Mouse (Mus musculus) erythroblast, adult 5-6 weeks (primary cell): ENCODE data around the gene Pitpnb. TPM values are rescaled to one million over a fixed set of nuclear protein-coding genes. Genes with fewer than 3 reads are reported as not detected.

Experiments used
- ATAC-seq: replicated peaks from 2 replicates; pipeline ENCODE4 v1.8.0; 2016; ENCODE audit warnings: moderate number of reproducible peaks, mild to moderate bottlenecking, moderate TSS enrichment, inconsistent platforms; ENCODE audit not compliant: poor library complexity, low FRiP score, severe bottlenecking
- total RNA-seq, 2 experiments: library from RNA; stranded (forward) in 1 of 2; stranded (reverse) in 1 of 2; fragments of 150-400 nt in 1 of 2; fragments of 200-764, 138-1000 nt in 1 of 2; gene quantifications; 2 replicates each; pipeline versions ENCODE4 v1.2.3 to v1.2.4; 2015 to 2017; ENCODE audit warnings: low replicate concordance in 2 of 2

The Pitpnb gene
- total RNA-seq (2015; ENCODE audit: low replicate concordance), result 13.3 and 22.2 TPM in 2 replicates
- total RNA-seq (2017; ENCODE audit: low replicate concordance), result 8.9 and 11.3 TPM in 2 replicates

DNA sequence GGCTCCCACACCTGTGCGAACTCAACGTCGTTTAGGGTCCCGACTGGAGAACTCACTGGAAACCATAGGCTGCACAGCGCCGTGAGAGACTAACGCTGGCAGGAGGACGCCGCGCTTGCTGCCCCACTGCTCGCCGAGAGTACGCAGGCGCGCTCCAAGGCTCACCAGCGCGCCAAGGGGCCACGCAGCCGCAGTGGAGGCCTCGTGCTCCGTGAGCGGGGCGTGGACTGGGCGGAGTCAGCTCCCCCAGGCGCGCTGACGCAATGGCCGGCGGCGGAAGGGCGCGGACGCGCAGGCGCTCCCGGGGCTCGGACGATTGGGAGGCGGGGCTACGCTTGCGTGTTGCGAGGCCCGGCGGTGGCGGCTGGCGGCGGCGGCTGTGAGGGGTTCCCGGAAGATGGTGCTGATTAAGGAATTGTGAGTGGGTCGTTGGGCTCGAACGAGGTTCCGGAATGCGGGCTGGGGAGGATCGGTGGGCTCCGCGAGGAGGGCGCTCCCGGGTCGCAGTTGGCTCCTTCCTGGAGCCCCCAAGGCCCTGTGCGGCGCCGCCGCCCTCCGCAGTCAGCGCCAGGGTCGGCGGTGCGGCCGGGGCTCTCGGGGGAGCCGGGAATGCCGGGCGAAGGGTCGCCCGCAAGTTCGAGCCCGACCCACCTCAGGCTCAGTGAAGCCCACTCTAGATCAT is at the start of gene Pitpnb:
TSS of gene Pitpnb (plus strand) at position 347 of the 682 bp plus-strand sequence.
- peak; percentile 98 for ATAC-seq

GRCm38 (mm10) chr5:111284420-111285175 is 46.0 kb upstream of the Pitpnb start:
- no peak for ATAC-seq

DNA sequence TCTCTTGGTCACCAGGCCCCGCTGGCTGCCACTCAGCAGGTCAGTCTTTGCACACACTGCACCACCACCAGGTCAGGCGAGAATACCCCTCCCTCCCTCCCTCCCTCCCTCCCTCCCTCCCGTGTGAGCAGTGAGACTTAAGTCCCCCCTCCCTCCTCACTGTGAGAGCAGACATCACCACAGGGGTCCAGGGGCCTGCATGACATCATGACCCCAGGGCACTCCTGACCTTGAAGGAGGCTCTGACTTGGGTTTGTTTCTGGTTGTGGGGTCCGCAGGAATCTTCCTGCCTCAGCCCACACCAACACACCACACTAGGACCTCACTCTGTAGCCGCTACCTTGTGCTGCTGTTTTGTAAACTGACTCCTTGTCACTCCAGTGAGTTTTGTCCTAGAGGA is 43.0 kb upstream of the Pitpnb start:
- no peak for ATAC-seq

GRCm38 (mm10) chr5:111288486-111288885 is 42.1 kb upstream of the Pitpnb start:
- no peak for ATAC-seq

DNA sequence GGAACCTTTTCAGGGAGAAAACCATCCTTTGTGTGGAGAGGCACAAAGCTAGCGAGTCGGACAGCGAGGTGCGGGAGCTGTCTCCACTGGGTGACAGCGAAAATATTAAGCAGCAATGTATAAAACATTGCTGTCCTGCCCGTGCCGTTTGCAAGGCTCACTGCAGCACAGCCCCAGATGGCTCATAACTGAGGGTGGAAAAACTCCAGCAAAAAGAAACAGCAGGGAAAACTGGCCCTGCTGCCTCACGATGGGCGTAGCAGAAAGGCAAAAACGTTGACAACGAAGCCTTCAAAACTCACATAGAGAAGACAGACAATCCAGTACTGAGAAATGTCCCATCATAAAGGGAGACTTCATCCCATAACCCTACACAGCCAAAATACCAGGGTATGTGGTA is 40.5 kb upstream of the Pitpnb start:
- ATAC-seq, result no peak

GRCm38 (mm10) chr5:111291639-111292038 is 38.9 kb upstream of the Pitpnb start:
- no peak for ATAC-seq

DNA sequence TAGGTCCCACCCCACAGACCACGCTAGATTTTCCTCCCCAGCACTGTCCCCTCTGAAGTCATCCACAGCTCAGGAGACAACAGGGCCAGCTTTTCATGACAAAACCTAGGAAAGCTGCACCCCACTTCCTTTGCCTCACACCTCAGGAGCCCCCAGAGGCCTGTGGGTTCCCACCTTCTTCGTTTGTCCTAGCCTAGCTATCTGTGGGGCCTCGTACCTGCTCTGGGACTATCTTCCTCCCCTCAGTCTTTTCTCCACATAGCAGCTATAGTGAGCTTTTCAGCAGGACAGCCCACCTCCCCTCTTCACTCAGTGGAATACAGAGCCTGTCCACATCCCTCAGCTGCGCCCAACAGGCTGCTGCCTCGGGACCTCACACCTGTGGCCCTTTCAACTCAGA is 32.8 kb upstream of the Pitpnb start:
- no peak for ATAC-seq

GRCm38 (mm10) chr5:111298706-111299105 is 31.9 kb upstream of the Pitpnb start:
- no peak for ATAC-seq

DNA sequence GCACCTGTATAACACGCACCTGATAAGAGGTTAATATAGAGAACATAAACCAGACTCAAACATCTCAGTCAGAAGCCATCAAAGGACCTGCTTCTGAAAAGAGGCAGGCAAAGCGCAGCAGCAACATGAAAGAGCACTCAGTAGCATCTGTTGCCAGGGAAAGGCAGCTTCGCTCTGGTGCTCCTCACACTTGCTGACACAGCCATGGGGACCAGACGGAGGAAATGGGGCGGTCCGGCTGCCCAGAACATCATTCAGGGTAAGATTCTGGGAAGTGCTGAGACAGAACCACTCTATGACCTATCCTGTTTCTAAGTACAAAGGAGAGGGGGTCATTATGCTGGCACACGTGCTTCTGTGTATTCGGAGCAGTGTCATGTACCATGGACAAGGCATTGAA is 29.8 kb upstream of the Pitpnb start:
- no peak for ATAC-seq

DNA sequence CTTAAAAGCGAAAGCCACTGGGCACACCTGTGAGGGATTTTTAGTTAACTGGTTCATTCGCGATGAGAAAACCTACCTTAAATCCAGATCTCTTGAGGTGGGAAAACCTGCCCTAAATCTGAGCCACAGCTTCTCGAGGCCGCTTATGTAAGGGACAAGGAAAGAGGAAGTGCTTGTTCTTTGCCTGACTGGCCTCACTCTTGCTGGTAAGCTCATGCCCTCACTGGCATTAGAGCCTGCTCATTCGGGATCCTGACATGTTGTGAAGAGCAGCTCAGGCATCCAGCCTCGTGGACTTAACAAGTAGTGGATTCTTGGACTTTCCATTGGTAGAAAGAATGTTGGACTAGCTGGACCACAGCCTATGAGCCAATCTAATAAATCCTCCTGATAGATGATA is 28.8 kb upstream of the Pitpnb start:
- ATAC-seq, result no peak

GRCm38 (mm10) chr5:111304730-111305129 is 25.8 kb upstream of the Pitpnb start:
- no peak for ATAC-seq

DNA sequence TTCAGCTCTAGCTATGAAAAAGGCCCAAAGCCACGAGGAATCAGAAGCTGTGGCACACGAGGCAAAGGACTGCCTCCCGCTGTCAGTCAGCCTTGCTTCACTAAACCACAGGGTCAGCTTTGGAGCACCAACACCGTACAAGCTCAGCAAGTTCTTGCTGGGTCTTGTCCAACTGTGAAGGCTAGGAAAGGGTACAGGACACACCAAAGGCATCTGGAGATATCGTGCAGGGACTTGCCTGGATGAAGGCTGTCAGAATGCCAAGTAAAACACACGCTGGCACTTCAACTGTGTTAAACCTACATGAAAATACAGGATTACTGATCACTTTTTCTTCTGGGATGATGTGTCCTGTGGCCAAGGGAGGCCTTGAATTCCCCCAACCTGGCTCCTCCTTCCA is 20.4 kb upstream of the Pitpnb start:
- no peak for ATAC-seq

DNA sequence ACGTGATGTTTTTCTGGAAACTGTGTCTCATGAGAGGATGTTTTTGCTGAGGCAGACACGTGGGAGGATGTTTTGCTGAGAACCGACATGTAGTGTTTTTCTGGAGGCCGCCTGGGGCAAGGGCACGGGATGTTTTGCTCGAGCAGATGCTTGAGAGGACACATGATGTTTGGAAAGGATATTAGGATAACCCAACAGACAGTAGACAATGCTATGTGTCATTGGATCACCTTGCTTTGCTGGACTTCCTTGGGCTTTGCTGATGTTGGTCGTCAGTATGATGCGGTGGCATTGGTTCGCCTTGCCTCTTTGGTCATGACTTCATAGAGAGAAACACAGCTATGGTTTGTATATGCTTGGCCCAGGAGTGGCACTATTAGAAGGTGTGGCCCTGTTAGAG is 16.7 kb upstream of the Pitpnb start:
- no peak for ATAC-seq

- no peak for ATAC-seq
These were observed 15.5 kb upstream of the Pitpnb start for GRCm38 (mm10) chr5:111315061-111315460.

DNA sequence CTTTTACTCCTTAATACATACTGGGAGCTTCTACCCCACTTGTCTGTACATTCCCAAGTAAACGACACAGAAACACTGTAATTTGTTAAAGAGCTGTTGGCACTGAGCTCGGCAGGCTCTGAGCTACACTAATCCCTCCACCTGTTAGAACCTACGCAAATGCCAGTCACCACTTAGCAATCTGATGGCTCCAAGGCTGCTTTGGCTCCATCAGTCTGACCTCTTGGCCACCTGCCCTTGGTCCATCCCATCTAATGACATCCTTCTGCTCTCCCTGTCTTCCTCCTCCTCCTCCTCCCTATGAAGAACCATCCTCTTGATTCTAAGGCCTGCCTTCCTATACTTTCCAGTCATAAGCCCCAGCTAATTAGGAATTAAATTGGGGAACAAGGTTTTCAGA is 13.0 kb upstream of the Pitpnb start:
- ATAC-seq, result no peak

DNA sequence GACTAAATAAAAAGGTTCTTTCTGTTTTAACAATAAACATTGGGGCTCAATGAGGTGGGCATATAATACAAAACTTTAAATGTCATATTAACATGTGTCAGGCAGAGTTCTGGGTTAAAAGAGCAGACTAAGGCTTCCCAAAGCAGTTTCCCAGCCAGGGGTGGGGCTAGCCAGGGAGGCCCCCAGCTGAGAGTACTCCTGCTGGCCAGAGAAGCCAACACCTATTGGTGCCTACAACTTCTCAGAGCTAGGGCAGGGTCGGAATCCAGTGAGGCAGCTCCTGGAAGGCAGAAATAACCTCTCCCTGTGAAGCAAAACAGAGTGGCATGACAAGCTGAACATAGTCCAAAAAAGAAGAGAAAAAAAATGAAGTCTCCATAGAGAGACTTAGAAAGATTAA is 11.6 kb upstream of the Pitpnb start:
- ATAC-seq, result no peak

- no peak for ATAC-seq
These were observed 4.8 kb upstream of the Pitpnb start for GRCm38 (mm10) chr5:111325813-111326212.

DNA sequence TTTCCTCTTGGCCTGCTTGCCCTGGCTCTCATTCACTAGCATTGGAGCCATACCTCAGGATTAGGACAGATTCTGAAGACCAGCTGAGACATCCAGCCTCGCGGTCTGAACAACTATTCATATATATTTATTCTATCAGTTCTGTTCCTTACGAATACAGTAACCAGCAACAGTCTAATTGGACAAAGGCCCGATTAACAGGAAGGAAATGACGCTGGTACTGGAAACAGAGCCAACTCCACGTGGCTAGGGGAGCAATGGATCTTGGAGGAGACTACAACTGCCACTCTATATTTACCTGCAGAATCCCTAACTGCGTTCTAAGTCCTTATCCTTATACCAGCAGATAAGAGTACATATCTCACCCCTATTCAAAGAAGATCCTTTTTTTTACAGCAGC is 3.1 kb upstream of the Pitpnb start:
- ATAC-seq, result no peak

GRCm38 (mm10) chr5:111329782-111330416 is 664 bp upstream of the Pitpnb start:
- no peak for ATAC-seq

- ATAC-seq, result peak; percentile 8; the same call in 1 of the 2 replicates
These were observed 504 bp downstream of the Pitpnb start for GRCm38 (mm10) chr5:111331099-111331435.
